Mouse (Mus musculus) hindbrain, embryonic 12.5 days (tissue): ENCODE results near the gene Zyg11b. TPM values are rescaled to one million over a fixed set of nuclear protein-coding genes. Genes with fewer than 3 reads are reported as not detected.

Source experiments
- ATAC-seq: fragments of 200-750 bp; cut with Nextera tagmentation; 2 replicates; pipeline ENCODE4 v1.8.0; 2017; ENCODE audit warnings: moderate TSS enrichment; ENCODE audit not compliant: low FRiP score
- H3K27ac ChIP-seq: fragments of 300-500 bp; sonication (generic); 2 replicates; pipeline ENCODE4 v1.5.1; 2016; ENCODE audit warnings: mild to moderate bottlenecking
- H3K27me3 ChIP-seq: fragments of 300-500 bp; sonication (generic); 2 replicates; pipeline ENCODE4 v1.6.1; 2016; ENCODE audit warnings: mild to moderate bottlenecking
- H3K36me3 ChIP-seq: fragments of 300-500 bp; sonication (generic); 2 replicates; pipeline ENCODE4 v1.6.1; 2016; ENCODE audit warnings: mild to moderate bottlenecking
- H3K4me1 ChIP-seq: fragments of 300-500 bp; sonication (generic); 2 replicates; pipeline ENCODE4 v1.6.1; 2016
- H3K4me2 ChIP-seq: fragments of 300-500 bp; sonication (generic); replicated peaks from 2 replicates; pipeline ENCODE4 v1.6.1; 2016; ENCODE audit warnings: mild to moderate bottlenecking
- H3K4me3 ChIP-seq: fragments of 300-500 bp; sonication (generic); 2 replicates; pipeline ENCODE4 v1.5.1; 2016; ENCODE audit warnings: mild to moderate bottlenecking
- H3K9ac ChIP-seq: fragments of 300-500 bp; sonication (generic); 2 replicates; pipeline ENCODE4 v1.6.1; 2016; ENCODE audit warnings: mild to moderate bottlenecking, moderate library complexity
- H3K9me3 ChIP-seq: fragments of 300-500 bp; sonication (generic); replicated peaks from 2 replicates; pipeline ENCODE4 v1.6.1; 2016; ENCODE audit warnings: mild to moderate bottlenecking
- WGBS: fragments of 180-500 bp; shearing (Covaris S2); methylation state at CpG from one replicate; pipeline ENCODE4 v1.1.7; 2016; 5-methylcytosine and 5-hydroxymethylcytosine counted together
- polyA plus RNA-seq: library from polyadenylated mRNA; unstranded; fragments of >200 nt; fragmentation: Nextera tagmentation; extraction: Ambion mirVana; gene quantifications from 2 replicates; pipeline ENCODE4 v1.2.1, GENCODE M21; 2016

Gene Zyg11b
- polyA plus RNA-seq, 1 experiment from 2014 or later: 31.9 TPM

GRCm38 (mm10) chr4:108335413-108335812 is 34.5 kb upstream of the Zyg11b start:
- 94% methylated on average over 6 of the region's 6 CpGs for WGBS
- no peaks in the 10 kb centered on the region for H3K27me3 ChIP-seq

GRCm38 (mm10) chr4:108332041-108332440 is 31.1 kb upstream of the Zyg11b start:
- Histone ChIP-seq H3K9me3 (no peaks in the 10 kb centered on the region), H3K4me3 (no peak overlapping the region), H3K36me3 (peaks cover 36% of the 10 kb centered on the region), H3K4me1 (peaks cover 4% of the 10 kb centered on the region; the same call in 1 of the 2 replicates), H3K27ac (no peak overlapping the region), H3K9ac (no peak overlapping the region), H3K27me3 (no peaks in the 10 kb centered on the region), H3K4me2 (no peak overlapping the region)
- ATAC-seq: no peak
- WGBS: 92% methylated on average over 9 of the region's 9 CpGs

More at GRCm38 (mm10) chr4:108335413-108335812, 34.5 kb upstream of the Zyg11b start:
- H3K4me1 ChIP-seq: peaks cover 9% of the 10 kb centered on the region; the same call in 1 of the 2 replicates
- no peak overlapping the region for H3K4me2 ChIP-seq
- no peak overlapping the region for H3K4me3 ChIP-seq
- no peak for ATAC-seq
- H3K27ac ChIP-seq: no peak overlapping the region
- H3K36me3 ChIP-seq: peaks cover 45% of the 10 kb centered on the region
- no peak overlapping the region for H3K9ac ChIP-seq
- no peaks in the 10 kb centered on the region for H3K9me3 ChIP-seq

- Histone ChIP-seq H3K9me3 (no peaks in the 10 kb centered on the region), H3K4me1 (peaks cover 4% of the 10 kb centered on the region; the same call in 1 of the 2 replicates), H3K36me3 (peaks cover 20% of the 10 kb centered on the region), H3K27me3 (no peaks in the 10 kb centered on the region), H3K27ac (no peak overlapping the region), H3K9ac (no peak overlapping the region), H3K4me2 (no peak overlapping the region), H3K4me3 (no peak overlapping the region)
- 95% methylated on average over 6 of the region's 6 CpGs for WGBS
- no peak for ATAC-seq
These were observed 28.9 kb upstream of the Zyg11b start for GRCm38 (mm10) chr4:108329840-108330239.

GRCm38 (mm10) chr4:108327730-108328484 is 27.0 kb upstream of the Zyg11b start, which contains the start of gene Coa7:
Gene Coa7 (plus strand): TSS chr4:108328140.
- H3K9ac ChIP-seq: peak within 1 kb of the TSS; percentile 64
- no peaks in the 10 kb centered on the region for H3K27me3 ChIP-seq
- H3K9me3 ChIP-seq: no peaks in the 10 kb centered on the region
- H3K4me1 ChIP-seq: peaks cover 4% of the 10 kb centered on the region; the same call in 1 of the 2 replicates
- H3K4me3 ChIP-seq: peak within 1 kb of the TSS; percentile 73
- under 1% methylated on average over 43 of the region's 45 CpGs for WGBS
- H3K4me2 ChIP-seq: peak within 1 kb of the TSS; percentile 64
- H3K27ac ChIP-seq: peak within 1 kb of the TSS; percentile 94
- peak; percentile 95 for ATAC-seq
- H3K36me3 ChIP-seq: peaks cover 11% of the 10 kb centered on the region

- WGBS: 37% methylated on average over 6 of the region's 6 CpGs
- peak; percentile 33; the same call in 1 of the 2 replicates for ATAC-seq
- H3K4me1 ChIP-seq: peaks cover 4% of the 10 kb centered on the region; the same call in 1 of the 2 replicates
These were observed 26.2 kb upstream of the Zyg11b start for GRCm38 (mm10) chr4:108327071-108327579.

DNA sequence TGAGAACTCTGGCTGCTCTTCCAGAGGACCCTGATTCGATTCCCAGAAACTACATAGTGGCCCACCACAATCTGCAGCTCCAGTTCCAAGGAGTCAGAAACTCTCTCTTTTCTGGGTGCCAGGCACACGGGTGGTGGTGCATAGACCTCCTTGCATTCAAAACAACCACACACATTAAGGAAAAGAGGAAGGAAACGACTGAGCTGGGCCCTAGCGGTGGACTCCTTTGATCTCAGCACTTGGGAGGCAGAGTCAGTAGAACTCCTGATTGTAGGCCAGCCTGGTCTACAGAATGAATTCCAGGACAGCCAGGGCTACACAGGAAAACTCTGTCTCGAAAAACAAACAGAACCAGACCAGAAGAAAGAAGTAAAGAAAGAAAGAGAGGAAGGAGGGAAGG is 22.7 kb upstream of the Zyg11b start:
- Histone ChIP-seq H3K27ac (no peak overlapping the region), H3K36me3 (no peaks in the 10 kb centered on the region), H3K9ac (no peak overlapping the region), H3K4me3 (no peak overlapping the region), H3K27me3 (no peaks in the 10 kb centered on the region), H3K4me1 (peaks cover 4% of the 10 kb centered on the region; the same call in 1 of the 2 replicates), H3K9me3 (no peaks in the 10 kb centered on the region), H3K4me2 (no peak overlapping the region)
- no peak for ATAC-seq
- WGBS: 70% methylated on average over 5 of the region's 5 CpGs

More at GRCm38 (mm10) chr4:108327071-108327579, 26.2 kb upstream of the Zyg11b start:
- Histone ChIP-seq H3K9ac (0 out of 2 replicates have a peak overlapping the region, but pooled peaks have one; percentile 62), H3K27me3 (no peaks in the 10 kb centered on the region), H3K36me3 (peaks cover 4% of the 10 kb centered on the region; the same call in 1 of the 2 replicates), H3K4me2 (peak overlapping the region; percentile 64), H3K4me3 (peak overlapping the region; percentile 73), H3K27ac (peak overlapping the region; percentile 94), H3K9me3 (no peaks in the 10 kb centered on the region)

- Histone ChIP-seq H3K27me3 (no peaks in the 10 kb centered on the region), H3K27ac (no peak overlapping the region), H3K9ac (no peak overlapping the region), H3K4me3 (no peak overlapping the region), H3K4me2 (no peak overlapping the region), H3K4me1 (no peaks in the 10 kb centered on the region), H3K36me3 (no peaks in the 10 kb centered on the region), H3K9me3 (no peaks in the 10 kb centered on the region)
- no peak for ATAC-seq
- WGBS: 83% methylated on average over 7 of the region's 7 CpGs
These were observed 19.9 kb upstream of the Zyg11b start for GRCm38 (mm10) chr4:108320627-108321380.

DNA sequence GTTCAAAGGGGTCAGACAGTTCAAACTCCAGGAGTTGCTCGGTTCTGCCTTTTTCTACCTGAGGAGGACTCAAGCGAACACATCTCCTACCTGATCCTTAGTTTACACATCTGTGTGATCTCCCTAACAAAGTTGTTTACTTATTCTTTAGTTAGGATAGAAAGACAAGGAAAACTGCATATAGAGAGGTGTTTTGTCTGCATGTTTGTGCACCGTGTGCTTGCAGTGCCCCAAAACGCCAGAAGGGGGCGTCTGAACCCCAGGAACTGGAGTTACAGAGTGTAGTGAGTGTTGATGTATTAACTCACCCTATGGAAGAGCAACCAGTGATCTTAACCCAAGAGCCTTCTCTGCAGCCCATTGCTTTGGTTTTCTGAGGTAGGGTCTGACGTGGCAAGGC is 18.9 kb upstream of the Zyg11b start:
- 70% methylated on average over 6 of the region's 6 CpGs for WGBS

DNA sequence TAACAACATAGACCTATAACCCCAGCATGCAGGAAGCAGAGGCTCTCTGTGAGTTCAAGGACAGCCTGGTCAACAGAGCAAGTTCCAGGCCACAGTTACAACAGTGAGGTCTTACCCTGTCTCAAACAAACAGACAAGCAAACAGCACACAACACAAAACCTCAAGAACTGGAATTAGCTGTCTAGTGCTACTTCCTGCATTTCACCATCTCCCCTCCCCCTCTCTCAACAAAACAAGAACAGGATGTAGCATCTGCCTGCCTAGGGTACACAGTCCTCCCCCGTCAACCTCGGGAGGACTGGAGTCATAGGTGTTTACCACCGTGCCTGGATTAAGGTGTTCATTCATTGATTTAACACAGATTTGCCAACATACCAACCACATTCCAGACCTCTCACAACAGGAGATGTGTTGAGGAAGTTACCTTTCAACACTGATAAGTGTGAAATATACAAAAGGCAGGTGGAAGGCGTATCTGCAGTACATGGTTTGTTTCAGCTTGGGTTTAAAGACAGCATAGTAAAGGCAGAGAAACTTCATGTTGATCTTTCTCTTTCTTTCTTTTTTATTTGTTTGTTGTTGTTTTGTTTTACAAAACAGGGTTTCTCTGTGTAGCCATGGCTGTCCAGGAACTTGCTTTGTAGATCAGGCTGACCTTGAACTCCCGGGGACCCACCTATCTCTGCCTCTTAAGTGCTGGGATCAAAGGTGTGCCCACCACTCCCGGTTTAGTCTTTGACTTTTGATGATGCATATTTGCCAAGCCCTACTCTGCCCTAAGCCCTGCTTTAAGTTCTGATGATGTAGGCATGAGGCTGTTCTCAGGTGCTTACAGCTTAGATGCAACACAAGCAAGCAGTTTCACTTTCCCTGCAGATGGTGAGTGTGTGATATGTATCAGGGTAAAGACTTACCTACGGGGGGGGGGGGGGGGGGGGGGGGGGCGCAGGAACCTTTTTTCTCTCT is 18.0 kb upstream of the Zyg11b start:
- ATAC-seq: no peak
- Histone ChIP-seq H3K4me3 (no peak overlapping the region), H3K4me2 (no peak overlapping the region), H3K27me3 (no peaks in the 10 kb centered on the region), H3K27ac (no peak overlapping the region), H3K4me1 (no peaks in the 10 kb centered on the region), H3K9me3 (no peaks in the 10 kb centered on the region), H3K36me3 (no peaks in the 10 kb centered on the region), H3K9ac (no peak overlapping the region)
- 87% methylated on average over 7 of the region's 8 CpGs for WGBS

More for the DNA sequence above, 18.9 kb upstream of the Zyg11b start:
- Histone ChIP-seq H3K4me3 (no peak overlapping the region), H3K4me1 (no peaks in the 10 kb centered on the region), H3K27ac (no peak overlapping the region), H3K4me2 (no peak overlapping the region), H3K9ac (no peak overlapping the region), H3K9me3 (no peaks in the 10 kb centered on the region), H3K27me3 (no peaks in the 10 kb centered on the region), H3K36me3 (no peaks in the 10 kb centered on the region)
- no peak for ATAC-seq

DNA sequence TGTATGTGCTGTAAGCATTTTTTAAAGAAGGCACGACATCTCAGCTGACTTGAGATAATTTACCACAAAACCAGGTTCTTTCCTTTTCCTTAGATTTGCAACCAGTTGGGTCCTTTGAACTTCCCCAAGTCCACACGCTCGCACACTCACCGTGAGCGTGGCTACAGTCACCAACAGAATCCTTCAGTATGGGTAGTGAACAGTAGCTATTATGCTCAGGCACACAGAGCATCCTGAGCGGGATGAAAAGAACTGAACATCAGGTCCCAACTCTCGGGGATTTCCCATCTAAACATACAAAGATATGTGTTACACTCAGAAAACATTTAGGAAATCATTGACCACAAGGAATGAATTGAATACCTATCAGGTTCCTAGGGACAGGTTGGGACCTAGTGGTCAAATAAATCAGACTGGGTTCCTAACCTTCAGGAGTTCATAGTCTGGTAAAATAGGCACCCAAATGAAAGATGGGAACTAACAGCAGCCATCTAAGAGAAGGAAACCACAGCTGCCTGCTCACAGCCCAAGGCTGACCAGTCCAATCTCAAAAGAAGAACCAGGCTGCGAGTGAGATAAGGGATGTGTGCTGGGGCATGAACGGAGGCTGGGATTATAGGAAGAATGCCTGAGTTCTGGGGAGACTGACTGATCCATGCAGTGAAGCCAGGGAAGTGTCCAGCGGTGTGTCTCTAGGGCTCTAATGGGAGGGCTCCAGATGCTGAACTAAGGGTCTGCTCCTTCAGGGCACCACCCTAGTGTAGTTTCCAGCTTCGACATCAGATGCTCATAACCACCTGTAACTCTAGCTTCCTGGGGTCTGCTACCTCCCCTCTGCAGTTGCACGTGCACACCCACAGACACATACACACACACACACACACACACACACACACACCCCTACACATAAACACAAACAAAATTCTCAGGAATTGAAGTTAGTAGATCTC is 17.0 kb upstream of the Zyg11b start:
- H3K4me1 ChIP-seq: no peaks in the 10 kb centered on the region
- ATAC-seq: no peak
- no peak overlapping the region for H3K4me3 ChIP-seq
- H3K9ac ChIP-seq: no peak overlapping the region
- H3K27me3 ChIP-seq: no peaks in the 10 kb centered on the region
- no peaks in the 10 kb centered on the region for H3K36me3 ChIP-seq
- 80% methylated on average over 12 of the region's 12 CpGs for WGBS
- no peak overlapping the region for H3K4me2 ChIP-seq
- H3K27ac ChIP-seq: no peak overlapping the region
- H3K9me3 ChIP-seq: no peaks in the 10 kb centered on the region
